Mouse (Mus musculus) kidney, postnatal 25 days (tissue): ENCODE measurements around the gene Fermt3.

Experiments used
- DNase-seq, 2 experiments: peaks; one replicate each; pipeline ENCODE4 v3.0.0; 2021; ENCODE audit warnings: mixed read lengths in 2 of 2

Gene Fermt3

DNA sequence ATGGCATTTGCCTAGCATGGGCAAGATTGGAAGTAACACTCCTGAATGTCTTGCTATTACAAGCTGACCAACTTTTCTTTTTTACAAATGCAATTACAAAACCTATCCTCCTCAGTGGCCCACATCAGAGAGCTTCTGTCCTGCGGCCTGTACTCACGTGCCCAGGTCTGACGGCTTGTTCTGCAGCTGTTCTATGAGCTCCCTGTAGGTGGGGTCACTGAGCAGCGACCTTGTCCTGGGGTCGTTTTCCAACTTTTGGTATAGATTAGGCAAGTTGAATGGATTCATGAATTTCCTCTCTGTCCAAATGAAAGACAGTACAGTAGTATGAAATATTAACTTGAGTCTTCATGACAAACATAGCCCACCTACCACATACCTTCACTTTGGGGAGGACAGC is 14.7 kb upstream of the Fermt3 start:
- DNase-seq = no peak

DNA sequence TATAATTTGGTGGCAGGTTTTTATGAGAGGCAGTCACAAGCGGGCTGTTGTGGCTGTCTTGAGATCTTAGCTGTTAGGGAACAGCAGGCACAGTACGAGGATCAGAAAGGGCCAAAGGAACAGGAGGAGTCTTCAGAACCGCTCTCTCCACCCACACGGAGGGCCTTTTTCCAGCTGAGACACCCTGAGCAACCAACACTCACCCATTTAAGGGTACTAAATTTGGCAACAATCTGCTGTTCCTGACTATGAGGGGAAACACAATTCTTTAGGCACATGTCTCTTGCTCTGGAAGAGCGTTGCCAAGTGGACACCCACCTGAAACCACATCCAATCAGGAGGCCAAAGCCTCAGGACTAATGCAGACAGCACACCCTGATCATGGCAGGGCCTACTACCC is 10.3 kb upstream of the Fermt3 start:
- DNase-seq = no peak

- DNase-seq = peak; percentile 74 to 76
Observed at GRCm38 (mm10) chr19:7020224-7020641, 964 bp upstream of the Fermt3 start.

GRCm38 (mm10) chr19:7018546-7018945 is 723 bp downstream of the Fermt3 start:
- no peak for DNase-seq

GRCm38 (mm10) chr19:7017541-7018457 is 1.5 kb downstream of the Fermt3 start:
- DNase-seq = no peak

GRCm38 (mm10) chr19:7014481-7015135 is 4.7 kb downstream of the Fermt3 start:
- no peak for DNase-seq

- DNase-seq = peak in 1 of 2 experiments; percentile 58
Observed at GRCm38 (mm10) chr19:7013984-7014383, 5.3 kb downstream of the Fermt3 start.

GRCm38 (mm10) chr19:7012426-7012825 is 6.8 kb downstream of the Fermt3 start:
- no peak for DNase-seq

- no peak for DNase-seq
Observed at GRCm38 (mm10) chr19:7006892-7007593, 12.2 kb downstream of the Fermt3 start.

DNA sequence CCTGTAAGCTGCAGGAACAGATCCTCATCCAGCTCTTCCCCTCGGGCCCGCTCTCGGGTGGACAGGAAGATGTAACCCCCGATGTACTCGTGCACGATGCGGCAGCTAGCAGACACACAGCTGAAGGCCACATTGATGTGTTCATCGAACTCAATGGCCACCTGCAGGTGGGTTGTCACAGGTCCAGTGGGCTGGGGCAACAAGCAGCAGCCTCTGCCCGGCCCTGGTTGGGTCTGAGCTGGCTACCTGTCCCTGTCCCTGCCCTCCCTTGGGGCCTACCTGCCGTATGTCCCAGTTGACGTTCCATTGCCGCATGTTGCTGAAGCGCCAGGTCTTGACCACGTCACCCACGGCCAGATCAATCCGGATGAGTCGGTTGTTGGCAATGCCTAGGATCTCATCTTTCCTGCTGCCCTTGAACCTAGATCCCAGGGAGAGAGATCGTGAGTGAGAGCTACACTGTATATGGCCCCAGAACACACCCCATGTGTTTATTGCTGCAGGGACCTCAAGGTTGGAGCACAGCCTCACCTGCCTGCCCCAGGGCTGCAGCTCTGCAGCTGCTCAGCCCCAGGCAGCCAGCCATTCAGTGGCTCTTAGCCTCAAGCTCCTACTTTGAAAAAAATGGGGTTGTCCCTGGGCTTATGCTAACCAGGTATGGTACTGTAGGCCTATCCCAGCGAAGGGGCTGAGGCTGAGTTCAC is 19.8 kb downstream of the Fermt3 start:
- peak in 1 of 2 experiments; percentile 40 for DNase-seq

DNA sequence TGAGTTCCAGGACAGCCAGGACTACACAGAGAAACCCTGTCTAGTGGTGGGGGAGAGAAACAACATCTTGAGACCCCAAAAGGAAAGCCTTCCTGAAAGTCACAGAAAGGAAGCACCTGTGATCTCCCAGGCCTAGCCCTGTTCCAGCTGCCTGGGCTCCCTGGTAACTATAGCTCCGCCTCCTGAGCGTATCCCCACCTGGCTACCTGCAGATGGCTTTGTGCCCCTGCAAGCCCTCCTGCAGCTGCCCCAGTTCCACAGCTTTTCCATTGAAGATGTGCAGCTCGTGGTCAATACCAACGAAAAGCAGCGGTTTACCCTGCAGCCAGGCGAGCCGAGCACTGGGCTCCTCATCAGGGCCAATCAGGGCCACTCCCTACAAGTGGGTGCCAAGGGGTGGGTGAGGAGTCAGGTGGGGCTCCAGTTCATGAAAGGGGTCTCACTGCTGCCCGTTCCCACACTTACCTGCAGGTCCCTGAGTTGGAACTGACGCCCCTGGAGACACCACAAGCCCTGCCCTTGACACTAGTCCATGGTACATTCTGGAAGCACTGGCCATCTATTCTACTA is 21.5 kb downstream of the Fermt3 start:
- DNase-seq = peak in 1 of 2 experiments; percentile 30

DNA sequence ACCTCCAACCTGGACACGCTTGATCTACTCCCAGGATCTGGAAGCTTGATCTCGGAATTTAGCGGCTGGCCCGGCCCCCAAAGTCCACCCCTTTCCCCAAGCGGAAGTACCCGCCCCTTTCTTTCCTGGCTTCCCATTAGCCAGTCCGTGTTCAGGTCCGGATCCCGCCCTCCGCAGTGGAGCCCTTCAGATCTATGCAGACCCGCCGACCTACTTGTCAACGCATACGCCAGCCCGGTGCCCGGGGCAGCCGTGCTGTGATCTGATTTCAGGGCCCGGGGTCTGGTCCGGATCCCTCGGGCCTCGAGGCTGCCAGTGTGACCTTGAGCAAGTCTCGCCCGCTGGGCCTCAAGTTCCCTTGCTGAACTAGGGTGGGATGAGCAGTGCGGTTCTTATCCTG is 23.3 kb downstream of the Fermt3 start, which contains the start of the genes Nudt22 and Trpt1:
Gene Nudt22 (minus strand): TSS at position 112 of the 400 bp plus-strand sequence.
Gene Trpt1 (plus strand): TSS at position 126 of the 400 bp plus-strand sequence.
- peak; percentile 95 to 97 for DNase-seq

DNA sequence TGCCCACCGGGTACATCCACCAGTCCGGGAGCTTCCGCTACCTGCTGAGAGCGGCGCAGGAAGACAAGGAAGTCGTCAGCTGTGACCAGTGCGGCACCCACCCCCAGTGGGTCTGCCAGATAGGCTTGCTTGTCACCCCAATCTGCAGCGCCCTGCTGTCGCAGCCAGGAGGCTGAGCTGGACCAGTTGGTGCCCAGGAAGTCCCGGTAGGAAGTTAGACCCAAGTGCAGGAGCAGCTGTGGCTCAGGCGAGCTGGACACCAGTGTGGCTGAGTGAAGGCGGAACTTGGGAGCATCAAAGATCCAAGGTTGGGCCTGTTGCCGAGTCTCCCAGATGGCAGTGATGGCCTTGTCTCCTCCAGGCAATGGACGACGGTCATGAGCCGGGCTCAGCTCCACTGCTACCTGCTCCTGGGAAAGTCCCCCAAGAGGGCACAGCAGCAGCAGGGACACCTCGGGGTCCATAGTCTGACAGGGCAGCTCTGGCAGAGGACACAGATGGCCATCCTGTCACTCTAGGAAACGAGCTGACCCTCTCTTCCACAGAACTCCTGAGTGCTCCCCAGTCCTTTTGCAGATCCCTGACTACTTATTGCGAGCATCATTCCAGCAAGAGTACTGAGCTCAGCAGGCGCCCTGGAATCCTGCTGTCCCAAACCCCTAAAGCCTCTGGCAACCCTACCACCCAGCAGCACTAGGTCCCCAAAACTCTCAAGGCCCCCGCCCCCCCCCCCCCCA is 23.8 kb downstream of the Fermt3 start:
- peak in 1 of 2 experiments; percentile 57 for DNase-seq

DNA sequence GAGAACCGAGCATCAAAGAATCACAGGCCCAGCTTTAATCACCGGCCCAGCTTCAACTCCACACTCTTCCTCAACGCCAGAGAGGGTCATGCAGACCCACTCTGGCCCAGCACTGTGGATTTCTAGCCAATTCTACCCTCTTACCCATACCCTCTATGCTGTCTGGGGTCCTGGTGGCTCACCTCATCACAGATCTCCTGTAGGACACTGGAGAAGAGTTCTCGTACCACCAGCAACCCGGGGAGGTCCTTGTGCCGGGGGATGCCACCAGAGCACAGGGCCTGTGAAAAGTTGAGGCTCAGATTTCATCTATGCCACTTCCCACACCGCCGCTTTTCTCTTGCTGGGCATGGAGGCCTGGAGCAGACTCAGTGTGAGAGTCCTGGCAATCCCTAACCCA is 24.8 kb downstream of the Fermt3 start:
- DNase-seq = peak in 1 of 2 experiments; percentile 40

GRCm38 (mm10) chr19:6994002-6994401 is 25.3 kb downstream of the Fermt3 start:
- DNase-seq = peak in 1 of 2 experiments; percentile 20

GRCm38 (mm10) chr19:6993011-6993770 is 26.1 kb downstream of the Fermt3 start:
- peak in 1 of 2 experiments; percentile 39 for DNase-seq

DNA sequence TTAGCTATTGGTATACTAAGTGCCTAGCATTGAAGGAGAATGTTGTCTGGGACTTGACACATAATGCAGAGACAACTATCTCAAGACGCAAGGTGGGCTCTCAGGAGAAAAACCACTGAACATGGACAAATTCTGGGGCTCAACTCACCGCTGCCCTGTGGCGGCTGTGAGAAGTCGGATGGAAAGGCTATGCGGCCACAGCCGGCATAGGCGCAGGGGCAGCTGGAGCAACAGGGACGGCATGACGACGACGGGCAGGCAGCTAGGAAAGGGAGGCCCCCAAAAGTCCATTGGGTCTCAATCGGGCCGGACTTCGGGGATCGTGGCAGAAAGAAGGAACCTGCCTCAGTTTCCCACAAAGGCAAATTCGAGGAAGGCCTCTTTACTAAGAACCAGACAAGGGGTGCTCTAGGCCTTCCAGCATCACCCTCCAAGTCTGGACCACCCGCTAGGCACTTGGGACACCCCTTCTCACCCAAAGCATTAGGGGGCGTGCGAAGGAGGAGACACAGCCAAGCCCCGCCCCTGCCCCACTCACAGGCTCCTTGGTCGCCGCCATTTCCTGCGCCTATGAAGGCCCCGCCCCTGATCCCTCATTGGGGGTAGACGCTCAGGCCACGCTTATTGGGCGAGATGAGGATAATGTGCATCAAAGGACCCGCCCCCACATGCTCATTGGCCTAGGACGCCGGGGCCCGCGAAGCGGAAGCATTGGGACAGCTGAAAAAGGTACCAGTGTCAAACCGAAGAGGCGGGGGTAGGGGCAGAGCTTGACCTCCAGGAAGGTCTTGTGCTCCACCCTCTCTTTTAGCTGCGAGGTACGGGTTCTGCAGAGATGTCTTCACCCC is 27.0 kb downstream of the Fermt3 start, which contains the start of gene Dnajc4:
Gene Dnajc4 (minus strand): TSS at position 562 of the 848 bp plus-strand sequence.
- peak in 1 of 2 experiments; percentile 98 for DNase-seq

GRCm38 (mm10) chr19:6991166-6991565 is 28.1 kb downstream of the Fermt3 start:
- DNase-seq = peak in 1 of 2 experiments; percentile 26

DNA sequence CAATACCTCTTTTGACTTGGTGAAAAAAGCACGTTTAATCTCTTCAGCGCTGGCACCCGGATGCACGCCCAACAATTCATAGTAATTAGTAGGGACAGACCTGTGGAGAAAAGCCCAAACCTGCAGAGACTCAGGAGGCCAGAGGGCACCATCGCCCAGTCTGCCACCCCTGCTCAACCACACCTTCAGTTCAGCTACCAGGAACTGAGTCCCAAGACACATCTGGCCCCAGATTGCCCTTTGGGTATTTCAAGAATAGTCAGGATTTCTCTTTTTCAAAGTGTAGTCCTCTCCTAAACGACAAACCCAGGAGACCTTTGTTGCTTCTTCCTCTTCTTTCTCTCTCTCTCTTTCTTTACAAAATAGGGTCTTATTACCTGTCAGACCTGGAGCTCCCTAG is 28.6 kb downstream of the Fermt3 start:
- peak in 1 of 2 experiments; percentile 33 for DNase-seq
